Mouse (Mus musculus): ENCODE data around the gene Ptar1.
"Not testable (repeated sequence)": the region's sequence is repeated elsewhere in the genome, so short reads cannot be mapped to it uniquely, and the experiment has no call there.

The Ptar1 gene

DNA sequence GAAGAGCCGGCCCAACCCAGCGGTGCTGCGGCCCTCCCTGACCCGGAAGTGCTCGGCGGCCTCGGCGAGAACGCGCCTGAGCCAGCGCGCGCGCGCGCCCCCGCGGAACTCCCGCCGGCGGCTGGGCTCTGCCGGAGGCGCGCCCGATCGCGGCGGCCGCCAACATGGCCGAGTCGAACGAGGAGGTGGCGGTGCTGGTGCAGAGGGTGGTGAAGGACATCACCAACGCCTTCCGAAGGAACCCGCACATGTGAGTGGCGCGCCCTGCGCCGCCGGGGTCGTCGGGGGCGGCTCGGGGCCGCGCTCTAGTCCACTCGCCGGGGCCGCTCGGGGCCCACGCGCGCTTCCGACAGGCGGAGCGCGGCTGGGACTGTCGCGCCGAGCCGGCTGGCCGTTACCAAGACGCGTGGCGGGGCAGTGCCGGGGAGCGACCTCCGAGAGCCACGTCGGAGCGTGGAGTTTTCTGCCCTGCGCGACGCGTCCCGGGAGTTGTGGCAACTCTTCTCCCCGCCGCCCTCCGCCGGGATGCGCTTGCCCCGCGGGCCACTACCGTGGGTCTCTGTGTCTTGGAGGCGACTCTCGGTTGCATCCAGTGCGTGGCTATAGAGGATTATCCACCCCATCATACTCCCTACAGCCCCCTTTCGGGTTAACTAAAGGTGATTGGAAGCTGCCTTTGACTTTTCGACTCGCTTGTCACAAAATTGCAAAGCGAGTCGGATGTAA, at the start of gene Ptar1:
Gene Ptar1, plus strand, starts transcription at position 134 of the 726 bp plus-strand sequence.
- DNase-seq (ENCODE audit: low spot score): peak; percentile 91

- DNase-seq (ENCODE audit: low spot score): no peak
These were observed 43.4 kb upstream of the Ptar1 start for GRCm38 (mm10) chr19:23643819-23644218.

GRCm38 (mm10) chr19:23645347-23645746, 41.9 kb upstream of the Ptar1 start:
- DNase-seq (ENCODE audit: low spot score): no peak

DNA sequence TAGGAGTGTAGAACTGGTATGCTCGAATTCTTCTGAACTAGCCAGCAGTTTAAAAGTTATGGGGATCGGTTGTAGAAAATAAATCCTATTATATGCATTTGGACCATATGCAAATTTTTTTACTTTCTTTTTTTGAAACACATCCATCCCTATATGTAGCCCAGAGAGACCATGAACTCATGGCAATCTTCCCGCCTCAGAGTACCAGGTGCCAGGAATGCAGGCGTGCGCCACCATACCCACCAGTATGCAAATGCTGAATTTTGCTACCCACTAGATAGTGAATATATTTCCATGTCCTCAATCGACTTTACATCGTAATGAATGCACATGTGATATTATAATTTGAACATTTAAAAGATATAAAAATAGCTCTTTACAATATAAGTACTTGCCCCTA, 39.9 kb upstream of the Ptar1 start:
- DNase-seq (ENCODE audit: low spot score): no peak

DNA sequence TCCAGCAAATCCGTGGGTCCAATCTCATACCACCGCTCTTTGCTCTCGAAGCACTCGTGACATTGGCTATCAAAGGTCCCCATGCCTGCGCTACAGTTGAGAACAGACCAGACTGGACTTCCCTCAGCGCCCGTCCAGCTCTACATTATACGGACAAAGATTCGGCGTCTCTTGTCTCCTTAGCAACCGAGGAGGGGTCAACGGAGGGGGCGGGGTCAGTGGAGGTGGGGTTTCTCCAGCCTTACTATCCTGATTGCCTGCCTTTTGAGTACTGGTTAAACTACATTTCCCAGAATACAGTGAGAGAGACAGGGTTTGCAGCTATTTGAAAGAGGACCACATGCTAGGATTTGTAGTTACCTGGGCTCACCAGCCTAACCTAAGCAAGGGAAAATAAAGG, 34.6 kb upstream of the Ptar1 start, which contains the start of gene 1700028P14Rik:
Gene 1700028P14Rik, minus strand, starts transcription at position 169 of the 400 bp plus-strand sequence.
- DNase-seq (ENCODE audit: low spot score): peak; percentile 53

DNA sequence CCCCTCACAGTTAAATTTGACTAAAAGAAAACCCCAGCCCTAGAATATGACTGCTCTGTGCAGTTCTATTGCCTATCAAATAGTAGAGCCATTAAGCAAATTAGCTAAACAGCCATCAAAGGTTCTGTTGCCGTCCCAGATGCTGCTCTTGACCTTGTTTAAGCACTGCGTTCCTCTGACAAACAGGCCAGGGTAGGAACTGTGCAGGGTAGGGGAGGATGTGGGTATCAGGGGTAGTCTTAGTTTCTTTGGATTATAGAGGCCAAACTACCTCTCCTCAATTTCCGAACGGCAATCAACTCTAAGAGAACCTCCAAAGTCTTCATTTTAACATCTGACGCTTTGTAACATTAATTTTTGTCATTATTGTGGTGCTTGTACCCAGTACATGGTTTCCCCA, 34.1 kb upstream of the Ptar1 start:
- DNase-seq (ENCODE audit: low spot score): no peak

GRCm38 (mm10) chr19:23657261-23657932, 29.8 kb upstream of the Ptar1 start:
- no peak for DNase-seq (ENCODE audit: low spot score)

- DNase-seq (ENCODE audit: low spot score): no peak
These were observed 28.9 kb upstream of the Ptar1 start for GRCm38 (mm10) chr19:23658350-23658749.

- DNase-seq (ENCODE audit: low spot score): no peak
These were observed 23.1 kb upstream of the Ptar1 start for GRCm38 (mm10) chr19:23664083-23664482.

DNA sequence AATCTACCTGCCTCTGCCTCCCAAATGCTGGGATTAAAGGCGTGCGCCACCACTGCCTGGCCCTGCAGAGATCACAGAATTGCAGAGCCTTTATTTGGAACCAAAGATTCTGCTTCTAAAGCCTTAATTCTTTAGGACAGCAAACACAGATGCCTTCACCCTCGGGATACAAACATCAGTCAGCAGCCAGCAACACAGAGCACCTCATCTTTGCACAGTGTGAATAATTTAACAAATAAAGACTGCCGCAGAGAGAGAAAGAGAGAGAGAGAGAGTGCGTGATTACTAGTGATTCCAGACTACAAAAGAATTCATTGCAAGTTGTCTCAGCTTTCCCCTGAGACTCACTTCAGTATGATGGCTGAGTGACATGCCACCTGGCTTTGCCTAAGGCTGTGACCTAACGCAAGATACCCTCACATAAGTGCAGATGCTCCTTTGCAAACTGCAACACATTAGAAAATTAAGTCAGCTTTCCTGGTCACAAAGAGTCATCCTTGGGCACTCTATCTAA, 19.0 kb upstream of the Ptar1 start:
- no peak for DNase-seq (ENCODE audit: low spot score)

DNA sequence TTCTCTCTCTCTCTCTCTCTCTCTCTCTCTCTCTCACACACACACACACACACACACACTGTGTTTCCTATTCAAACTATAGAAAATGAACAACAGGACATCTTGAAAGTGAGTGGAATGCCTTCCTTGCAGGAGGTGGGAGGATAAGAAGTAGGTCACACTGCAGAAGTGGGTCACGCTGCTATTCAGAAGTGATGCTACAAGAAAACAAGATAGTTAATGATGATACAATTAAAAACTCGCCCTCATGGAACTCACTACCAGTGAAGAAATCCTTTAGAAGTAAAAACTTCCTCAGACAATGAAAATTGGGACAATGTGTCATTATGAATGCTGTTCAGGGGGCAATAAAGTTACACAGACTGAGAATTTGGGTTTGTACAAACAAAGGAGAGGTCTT, 14.2 kb upstream of the Ptar1 start:
- no peak for DNase-seq (ENCODE audit: low spot score)

DNA sequence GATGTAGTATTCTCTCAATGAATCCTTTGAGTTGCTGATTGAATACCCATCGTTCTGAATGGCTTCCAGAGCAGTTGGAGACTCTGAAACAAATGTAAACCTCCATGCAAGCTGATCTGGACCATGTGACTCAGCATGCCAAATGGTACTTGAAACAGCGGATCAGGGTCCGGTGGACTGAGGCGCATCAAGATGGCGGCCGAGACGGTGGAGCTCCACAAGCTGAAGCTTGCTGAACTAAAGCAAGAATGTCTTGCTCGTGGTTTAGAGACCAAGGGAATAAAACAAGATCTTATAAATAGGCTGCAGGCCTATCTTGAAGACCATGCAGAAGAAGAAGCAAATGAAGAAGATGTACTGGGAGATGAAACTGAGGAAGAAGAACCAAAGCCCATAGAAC, 11.6 kb upstream of the Ptar1 start:
- not testable (repeated sequence) for DNase-seq (ENCODE audit: low spot score)

DNA sequence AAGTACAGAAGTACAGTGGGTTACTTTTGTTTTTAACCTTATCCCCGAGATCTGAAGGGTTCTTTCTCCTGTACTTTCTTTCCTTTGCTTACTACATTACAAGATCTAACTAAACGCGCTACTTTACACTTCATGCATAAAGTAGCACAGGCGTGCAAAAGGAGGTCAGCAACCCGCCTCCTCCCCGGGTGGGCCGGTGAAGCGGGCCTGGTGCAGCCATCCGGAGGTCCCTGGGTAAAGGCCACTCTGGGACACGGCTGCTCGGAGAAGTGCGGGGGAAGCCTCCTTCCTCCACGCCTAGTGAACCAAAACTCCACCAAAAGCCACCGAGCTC, 300 bp upstream of the Ptar1 start:
- no peak for DNase-seq (ENCODE audit: low spot score)

DNA sequence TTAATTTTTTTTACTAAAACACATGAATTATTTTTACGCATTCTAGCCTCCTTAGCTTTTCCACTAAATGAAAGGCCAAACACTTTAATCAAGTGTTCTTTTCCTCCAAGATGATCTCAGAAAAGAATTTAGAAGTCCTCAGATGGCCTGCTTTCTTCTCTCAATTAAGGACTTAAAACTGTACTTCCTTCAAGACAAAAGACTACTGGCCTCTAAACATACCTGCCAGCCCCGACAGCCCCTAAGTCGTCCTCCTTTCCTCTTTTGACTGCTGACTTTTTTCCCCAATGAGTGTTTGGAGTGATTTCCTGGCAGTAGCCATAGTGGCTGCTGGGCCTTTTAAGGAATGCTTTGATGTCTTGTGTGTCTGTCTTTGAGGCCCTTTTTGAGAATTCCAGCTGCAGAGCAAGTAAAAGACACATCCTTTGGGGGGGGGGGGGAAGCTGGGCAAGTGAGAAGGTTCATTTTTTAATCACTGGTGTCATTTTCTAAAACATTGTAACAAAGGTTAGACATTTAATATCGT, 1.3 kb downstream of the Ptar1 start:
- DNase-seq (ENCODE audit: low spot score): no peak

- peak; percentile 30 for DNase-seq (ENCODE audit: low spot score)
These were observed 7.1 kb downstream of the Ptar1 start for GRCm38 (mm10) chr19:23694344-23694743.

DNA sequence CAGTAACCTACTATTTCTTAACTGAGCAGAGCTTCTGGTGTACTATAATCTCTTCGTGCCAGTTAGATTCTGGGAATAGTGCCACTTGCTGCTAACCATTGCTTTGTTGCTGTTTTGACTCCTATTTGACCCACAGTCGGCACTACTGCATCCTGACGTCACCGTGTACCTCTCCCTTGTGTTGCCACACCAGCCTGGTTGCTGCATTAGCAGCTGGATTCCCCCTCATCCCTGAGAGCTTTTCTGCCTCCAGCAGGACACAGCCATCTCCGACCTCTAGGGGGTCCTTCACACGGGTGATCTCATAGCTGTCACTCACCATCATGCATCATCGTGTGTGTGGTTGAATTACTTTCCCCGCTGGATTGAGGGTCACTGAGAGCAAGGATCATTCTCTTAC, 10.6 kb downstream of the Ptar1 start:
- no peak for DNase-seq (ENCODE audit: low spot score)

GRCm38 (mm10) chr19:23698366-23698765, 11.1 kb downstream of the Ptar1 start:
- peak; percentile 39 for DNase-seq (ENCODE audit: low spot score)

DNA sequence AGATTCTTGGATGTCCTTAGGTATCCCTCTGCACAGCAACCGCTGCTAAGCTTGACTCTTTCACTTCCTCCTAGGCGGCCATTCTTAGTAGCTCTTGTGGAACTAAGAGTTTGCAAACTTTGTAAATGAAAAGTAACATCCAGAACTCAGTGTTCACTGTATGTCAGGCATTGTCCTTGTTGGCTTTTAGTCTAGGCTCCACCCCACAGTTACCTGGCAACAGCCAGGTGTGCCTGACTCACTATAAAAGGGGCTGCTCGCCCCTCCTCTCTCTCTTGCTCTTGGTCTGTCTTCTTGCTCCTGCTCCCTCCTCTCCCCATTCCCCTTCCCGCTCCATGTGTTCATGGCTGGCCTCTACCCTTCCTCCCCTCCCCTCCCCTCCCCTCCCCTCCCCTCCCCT, 11.9 kb downstream of the Ptar1 start:
- no peak for DNase-seq (ENCODE audit: low spot score)

- DNase-seq (ENCODE audit: low spot score): no peak
These were observed 15.7 kb downstream of the Ptar1 start for GRCm38 (mm10) chr19:23702896-23703295.

DNA sequence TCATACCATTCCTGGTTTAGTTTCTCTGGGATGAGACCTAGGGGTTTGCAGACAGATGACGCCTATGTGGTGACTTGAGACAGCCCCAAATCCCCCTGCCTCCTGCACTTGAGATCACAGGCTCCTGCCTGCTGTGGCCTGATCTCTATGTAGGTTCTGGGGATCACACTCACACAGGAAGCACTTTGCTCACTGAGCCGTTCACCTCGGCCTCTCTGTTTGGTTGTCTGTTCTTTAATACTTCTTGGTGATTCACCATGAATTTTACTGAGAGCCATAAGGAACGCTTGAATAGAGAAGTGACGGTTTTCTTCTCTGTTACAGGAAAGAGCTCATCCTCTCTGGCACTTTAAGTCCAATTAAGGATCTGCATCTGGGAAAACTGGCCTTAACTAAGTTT, 18.2 kb downstream of the Ptar1 start:
- DNase-seq (ENCODE audit: low spot score): no peak

GRCm38 (mm10) chr19:23746506-23746905, 59.3 kb downstream of the Ptar1 start:
- no peak for DNase-seq (ENCODE audit: low spot score)

- no peak for DNase-seq (ENCODE audit: low spot score)
These were observed 69.8 kb downstream of the Ptar1 start for GRCm38 (mm10) chr19:23757011-23757410.

DNA sequence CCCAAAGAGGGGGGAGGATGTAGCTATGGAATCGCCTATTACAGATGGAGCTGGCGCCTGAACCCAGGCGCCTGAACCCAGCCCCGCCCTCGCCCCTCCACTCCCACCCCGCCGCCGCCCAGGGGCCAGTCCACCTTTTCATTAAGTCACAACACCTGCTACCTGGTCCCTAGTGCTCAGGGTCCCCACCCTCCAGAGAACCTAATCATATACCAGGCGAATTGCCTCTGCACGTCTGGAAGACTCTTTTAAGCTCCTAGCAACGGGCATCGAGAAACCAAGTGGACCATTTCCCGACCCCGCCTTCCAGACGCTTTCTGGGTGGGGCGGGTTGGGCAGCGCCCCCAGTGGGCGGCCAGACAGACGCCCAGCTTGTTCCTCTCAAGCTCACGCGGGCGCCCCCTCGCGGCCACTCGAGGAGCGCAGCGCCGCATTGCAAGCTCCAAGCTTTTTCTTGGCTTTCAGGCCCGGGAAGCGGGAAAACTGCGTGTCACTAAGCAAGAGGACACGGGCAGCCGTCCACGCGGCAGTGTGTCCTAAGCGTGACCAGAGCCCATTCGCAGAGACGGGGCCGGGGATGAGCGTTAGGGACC, 70.8 kb downstream of the Ptar1 start:
- DNase-seq (ENCODE audit: low spot score): peak; percentile 95

Data from urinary bladder, postnatal 14 days (tissue).